Mouse (Mus musculus): Measurements from ENCODE around the gene Dab2. TPM values are rescaled to one million over a fixed set of nuclear protein-coding genes. Genes with fewer than 3 reads are reported as not detected.

Gene Dab2
- polyA plus RNA-seq, 1 experiment from 2014 or later: 77.8 TPM

GRCm38 (mm10) chr15:6400115-6400514, 100.5 kb downstream of the Dab2 start:
- no peaks in the 10 kb centered on the region for H3K27me3 ChIP-seq
- 58% methylated on average over 8 of the region's 8 CpGs for WGBS

GRCm38 (mm10) chr15:6402433-6402832, 102.8 kb downstream of the Dab2 start:
- no peaks in the 10 kb centered on the region for H3K27me3 ChIP-seq
- no peaks in the 10 kb centered on the region for H3K9me3 ChIP-seq (replicated peaks)
- no peak for ATAC-seq (replicated peaks; ENCODE audit: low FRiP score)
- no peak overlapping the region for H3K9ac ChIP-seq
- peaks cover 7% of the 10 kb centered on the region; the same call in 1 of the 2 replicates for H3K4me1 ChIP-seq
- peaks cover 3% of the 10 kb centered on the region; the same call in 1 of the 2 replicates for H3K36me3 ChIP-seq
- WGBS: 78% methylated on average over 2 of the region's 2 CpGs
- H3K4me3 ChIP-seq (replicated peaks): no peak overlapping the region
- no peak overlapping the region for H3K27ac ChIP-seq
- no peak overlapping the region for H3K4me2 ChIP-seq

More at GRCm38 (mm10) chr15:6400115-6400514, 100.5 kb downstream of the Dab2 start:
- peaks cover 6% of the 10 kb centered on the region; the same call in 1 of the 2 replicates for H3K4me1 ChIP-seq
- no peak overlapping the region for H3K4me3 ChIP-seq (replicated peaks)
- no peak overlapping the region for H3K27ac ChIP-seq
- no peak overlapping the region for H3K9ac ChIP-seq
- ATAC-seq (replicated peaks; ENCODE audit: low FRiP score): no peak
- peaks cover 10% of the 10 kb centered on the region for H3K36me3 ChIP-seq
- H3K4me2 ChIP-seq: no peak overlapping the region
- H3K9me3 ChIP-seq (replicated peaks): no peaks in the 10 kb centered on the region

- Histone ChIP-seq H3K36me3 (no peaks in the 10 kb centered on the region), H3K27me3 (no peaks in the 10 kb centered on the region), H3K9ac (no peak overlapping the region), H3K9me3 (replicated peaks) (no peaks in the 10 kb centered on the region), H3K4me1 (peaks cover 7% of the 10 kb centered on the region; the same call in 1 of the 2 replicates), H3K4me3 (replicated peaks) (no peak overlapping the region), H3K27ac (no peak overlapping the region), H3K4me2 (no peak overlapping the region)
- WGBS: 59% methylated on average over 5 of the region's 5 CpGs
- ATAC-seq (replicated peaks; ENCODE audit: low FRiP score): 0 out of 2 replicates have a peak, but pooled peaks have one; percentile 54
These were observed 104.6 kb downstream of the Dab2 start for GRCm38 (mm10) chr15:6404172-6404571.

GRCm38 (mm10) chr15:6406771-6407170, 107.2 kb downstream of the Dab2 start:
- Histone ChIP-seq H3K9ac (no peak overlapping the region), H3K4me3 (replicated peaks) (no peak overlapping the region), H3K27ac (no peak overlapping the region), H3K9me3 (replicated peaks) (no peaks in the 10 kb centered on the region), H3K27me3 (no peaks in the 10 kb centered on the region), H3K4me2 (no peak overlapping the region), H3K4me1 (peaks cover 7% of the 10 kb centered on the region; the same call in 1 of the 2 replicates), H3K36me3 (no peaks in the 10 kb centered on the region)
- 88% methylated on average over 6 of the region's 6 CpGs for WGBS
- ATAC-seq (replicated peaks; ENCODE audit: low FRiP score): no peak

GRCm38 (mm10) chr15:6409031-6409430, 109.4 kb downstream of the Dab2 start:
- WGBS: 87% methylated on average over 8 of the region's 8 CpGs
- Histone ChIP-seq H3K4me1 (peaks cover 9% of the 10 kb centered on the region; the same call in 1 of the 2 replicates), H3K9me3 (replicated peaks) (no peaks in the 10 kb centered on the region)

GRCm38 (mm10) chr15:6410161-6410560, 110.6 kb downstream of the Dab2 start:
- no peak for ATAC-seq (replicated peaks; ENCODE audit: low FRiP score)
- Histone ChIP-seq H3K27ac (no peak overlapping the region), H3K4me3 (replicated peaks) (no peak overlapping the region), H3K4me2 (no peak overlapping the region), H3K4me1 (0 out of 2 replicates have a peak, but pooled peaks cover 6% of the 10 kb centered on the region), H3K36me3 (no peaks in the 10 kb centered on the region), H3K9ac (no peak overlapping the region), H3K27me3 (no peaks in the 10 kb centered on the region), H3K9me3 (replicated peaks) (no peaks in the 10 kb centered on the region)
- WGBS: 68% methylated on average over 3 of the region's 3 CpGs

More at GRCm38 (mm10) chr15:6409031-6409430, 109.4 kb downstream of the Dab2 start:
- H3K4me3 ChIP-seq (replicated peaks): no peak overlapping the region
- H3K9ac ChIP-seq: no peak overlapping the region
- H3K36me3 ChIP-seq: no peaks in the 10 kb centered on the region
- H3K4me2 ChIP-seq: no peak overlapping the region
- ATAC-seq (replicated peaks; ENCODE audit: low FRiP score): no peak
- H3K27ac ChIP-seq: no peak overlapping the region
- no peaks in the 10 kb centered on the region for H3K27me3 ChIP-seq

- Histone ChIP-seq H3K36me3 (no peaks in the 10 kb centered on the region), H3K27ac (no peak overlapping the region), H3K9me3 (replicated peaks) (no peaks in the 10 kb centered on the region), H3K9ac (no peak overlapping the region), H3K27me3 (no peaks in the 10 kb centered on the region), H3K4me3 (replicated peaks) (no peak overlapping the region), H3K4me1 (0 out of 2 replicates have a peak, but pooled peaks cover 6% of the 10 kb centered on the region), H3K4me2 (no peak overlapping the region)
- no peak for ATAC-seq (replicated peaks; ENCODE audit: low FRiP score)
- WGBS: 84% methylated on average over 6 of the region's 6 CpGs
These were observed 111.7 kb downstream of the Dab2 start for GRCm38 (mm10) chr15:6411334-6411733.

GRCm38 (mm10) chr15:6415317-6415716, 115.7 kb downstream of the Dab2 start:
- Histone ChIP-seq H3K4me2 (no peak overlapping the region), H3K9me3 (replicated peaks) (no peaks in the 10 kb centered on the region), H3K9ac (no peak overlapping the region), H3K27me3 (no peaks in the 10 kb centered on the region), H3K36me3 (peaks cover 22% of the 10 kb centered on the region), H3K4me1 (0 out of 2 replicates have a peak, but pooled peaks cover 4% of the 10 kb centered on the region), H3K4me3 (replicated peaks) (no peak overlapping the region), H3K27ac (no peak overlapping the region)
- ATAC-seq (replicated peaks; ENCODE audit: low FRiP score): no peak
- WGBS: 86% methylated on average over 5 of the region's 5 CpGs

- peaks cover 57% of the 10 kb centered on the region for H3K36me3 ChIP-seq
- no peaks in the 10 kb centered on the region for H3K27me3 ChIP-seq
- ATAC-seq (replicated peaks; ENCODE audit: low FRiP score): no peak
- 0 out of 2 replicates have a peak, but pooled peaks cover 4% of the 10 kb centered on the region for H3K4me1 ChIP-seq
- H3K4me3 ChIP-seq (replicated peaks): no peak overlapping the region
- 88% methylated on average over 7 of the region's 7 CpGs for WGBS
- no peak overlapping the region for H3K9ac ChIP-seq
- 0 out of 2 replicates have a peak overlapping the region, but pooled peaks have one; percentile 39 for H3K27ac ChIP-seq
- no peak overlapping the region for H3K4me2 ChIP-seq
- H3K9me3 ChIP-seq (replicated peaks): no peaks in the 10 kb centered on the region
These were observed 132.2 kb downstream of the Dab2 start for GRCm38 (mm10) chr15:6431777-6432176.

GRCm38 (mm10) chr15:6432411-6432810, 132.8 kb downstream of the Dab2 start:
- H3K9me3 ChIP-seq (replicated peaks): no peaks in the 10 kb centered on the region
- H3K4me2 ChIP-seq: no peak overlapping the region
- 65% methylated on average over 7 of the region's 7 CpGs for whole genome bisulfite sequencing
- H3K27me3 ChIP-seq: no peaks in the 10 kb centered on the region
- no peak overlapping the region for H3K9ac ChIP-seq
- H3K4me1 ChIP-seq: 0 out of 2 replicates have a peak, but pooled peaks cover 4% of the 10 kb centered on the region
- H3K27ac ChIP-seq: 0 out of 2 replicates have a peak overlapping the region, but pooled peaks have one; percentile 39
- no peak overlapping the region for H3K4me3 ChIP-seq (replicated peaks)
- H3K36me3 ChIP-seq: peaks cover 59% of the 10 kb centered on the region
- ATAC-seq (replicated peaks; ENCODE audit: low FRiP score): peak; percentile 70

GRCm38 (mm10) chr15:6435281-6435680, 135.7 kb downstream of the Dab2 start:
- Histone ChIP-seq H3K4me1 (0 out of 2 replicates have a peak, but pooled peaks cover 4% of the 10 kb centered on the region), H3K9ac (no peak overlapping the region), H3K4me2 (no peak overlapping the region), H3K9me3 (replicated peaks) (no peaks in the 10 kb centered on the region), H3K27ac (no peak overlapping the region), H3K36me3 (peaks cover 48% of the 10 kb centered on the region), H3K27me3 (no peaks in the 10 kb centered on the region), H3K4me3 (replicated peaks) (no peak overlapping the region)
- WGBS: 85% methylated on average over 7 of the region's 7 CpGs
- peak; percentile 22; the same call in 1 of the 2 replicates for ATAC-seq (replicated peaks; ENCODE audit: low FRiP score)

GRCm38 (mm10) chr15:6435773-6436172, 136.2 kb downstream of the Dab2 start:
- H3K9me3 ChIP-seq (replicated peaks): no peaks in the 10 kb centered on the region
- H3K9ac ChIP-seq: no peak overlapping the region
- no peak overlapping the region for H3K4me3 ChIP-seq (replicated peaks)
- H3K27me3 ChIP-seq: no peaks in the 10 kb centered on the region
- peak; percentile 64; the same call in 1 of the 2 replicates for ATAC-seq (replicated peaks; ENCODE audit: low FRiP score)
- peaks cover 44% of the 10 kb centered on the region for H3K36me3 ChIP-seq
- 0 out of 2 replicates have a peak, but pooled peaks cover 4% of the 10 kb centered on the region for H3K4me1 ChIP-seq
- 61% methylated on average over 2 of the region's 2 CpGs for WGBS
- no peak overlapping the region for H3K4me2 ChIP-seq
- H3K27ac ChIP-seq: no peak overlapping the region

All from kidney, embryonic 15.5 days (tissue).